Mouse (Mus musculus) kidney, adult 2 months (tissue): ENCODE measurements around the gene Snap91.

Experiments used
- CTCF ChIP-seq: fragments of 200-500 bp; conservative IDR thresholded peaks from 2 replicates; pipeline ENCODE4 v1.5.1; 2011; ENCODE audit warnings: low read depth, mild to moderate bottlenecking, control low read depth, low read length, moderate library complexity, mixed read lengths; ENCODE audit not compliant: insufficient read depth, insufficient read length
- POLR2A ChIP-seq: fragments of 200-500 bp; IDR thresholded peaks from one replicate; pipeline ENCODE4 v1.6.1; 2011; ENCODE audit warnings: low read depth, low read length, control low read depth

DNA sequence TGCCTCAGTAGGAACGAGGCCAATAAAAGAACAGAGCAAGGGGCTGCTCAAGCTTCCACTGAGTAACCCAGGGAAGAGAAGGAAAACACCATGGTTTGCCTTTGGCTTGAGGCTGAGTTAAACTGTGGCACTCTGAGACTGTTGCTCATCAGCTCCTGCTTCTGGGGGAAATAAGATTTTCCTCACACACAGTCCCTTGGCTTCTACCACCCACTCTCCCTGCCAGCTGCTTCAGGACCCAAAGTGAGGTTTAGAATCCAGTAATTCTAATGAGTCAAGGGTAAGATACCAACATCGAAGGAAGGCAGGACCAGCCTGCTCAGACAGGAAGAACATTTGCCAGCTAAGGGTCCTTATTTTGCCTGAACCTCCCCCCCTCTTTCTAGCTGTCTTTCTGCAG, 50.7 kb downstream of the Snap91 start:
- no peak for TF ChIP-seq CTCF
- TF ChIP-seq POLR2A, result no peak
